Mouse (Mus musculus) CH12.LX (cell line): ENCODE measurements around the gene Mfap2.

ENCODE experiments used
- CTCF ChIP-seq, 2 experiments: IDR thresholded peaks in 1 of 2; conservative IDR thresholded peaks in 1 of 2; 2 replicates each; pipeline ENCODE4 v1.5.1; 2011 to 2012; ENCODE audit warnings: low read depth in 2 of 2, low read length in 2 of 2, improper control_type of control experiment in 1 of 2, inconsistent platforms in 1 of 2, mild to moderate bottlenecking in 1 of 2, moderate library complexity in 1 of 2
- EP300 ChIP-seq: IDR thresholded peaks from 2 replicates; pipeline ENCODE4 v1.6.1; 2011; ENCODE audit warnings: low read length, improper control_type of control experiment
- MYC ChIP-seq: IDR thresholded peaks from 2 replicates; pipeline ENCODE4 v1.6.1; 2011; ENCODE audit warnings: low read depth, mild to moderate bottlenecking, improper control_type of control experiment, low read length
- POLR2A ChIP-seq: IDR thresholded peaks from 2 replicates; pipeline ENCODE4 v1.6.1; 2011; ENCODE audit warnings: low read depth, mild to moderate bottlenecking, improper control_type of control experiment, low read length

- TF ChIP-seq EP300, result no peak
- TF ChIP-seq MYC, result no peak
- TF ChIP-seq POLR2A, result no peak
- TF ChIP-seq CTCF (conservative IDR thresholded peaks at IDR 0.05 in 1 of 2, IDR thresholded peaks at IDR 0.05 in 1 of 2; ENCODE audit: low read depth in 2 of 2, low read length in 2 of 2), result no peak
Measured at GRCm38 (mm10) chr4:140993846-140994245, 16.4 kb upstream of the Mfap2 start.
